Mouse (Mus musculus) ovary, postnatal 10 days (tissue): ENCODE measurements around the gene Cep97.
"Not testable (repeated sequence)": the region's sequence is repeated elsewhere in the genome, so short reads cannot be mapped to it uniquely, and the experiment has no call there.

Experiments used
- DNase-seq: peaks from one replicate; pipeline ENCODE4 v3.0.0; 2022; ENCODE audit warnings: low spot score

Gene Cep97

GRCm38 (mm10) chr16:55890346-55891136, 44.1 kb downstream of the Cep97 start:
- no peak for DNase-seq

GRCm38 (mm10) chr16:55889451-55889850, 45.2 kb downstream of the Cep97 start:
- DNase-seq, result no peak

GRCm38 (mm10) chr16:55888584-55888960, 46.1 kb downstream of the Cep97 start:
- DNase-seq, result no peak

GRCm38 (mm10) chr16:55887814-55888583, 46.7 kb downstream of the Cep97 start:
- DNase-seq, result no peak

GRCm38 (mm10) chr16:55884246-55884645, 50.4 kb downstream of the Cep97 start:
- no peak for DNase-seq

GRCm38 (mm10) chr16:55876025-55876424, 58.6 kb downstream of the Cep97 start:
- DNase-seq, result no peak

GRCm38 (mm10) chr16:55863832-55864231, 70.8 kb downstream of the Cep97 start:
- no peak for DNase-seq

GRCm38 (mm10) chr16:55863149-55863815, 71.4 kb downstream of the Cep97 start:
- DNase-seq, result peak; percentile 20

GRCm38 (mm10) chr16:55861104-55861503, 73.6 kb downstream of the Cep97 start:
- DNase-seq, result no peak

GRCm38 (mm10) chr16:55859421-55859820, 75.2 kb downstream of the Cep97 start:
- not testable (repeated sequence) for DNase-seq

- DNase-seq, result no peak
These were observed 76.2 kb downstream of the Cep97 start for GRCm38 (mm10) chr16:55858465-55858864.

- peak; percentile 56 for DNase-seq
These were observed 81.5 kb downstream of the Cep97 start for GRCm38 (mm10) chr16:55852943-55853727.

- DNase-seq, result no peak
These were observed 82.1 kb downstream of the Cep97 start for GRCm38 (mm10) chr16:55852515-55852914.

- no peak for DNase-seq
These were observed 84.2 kb downstream of the Cep97 start for GRCm38 (mm10) chr16:55850485-55850884.
